Mouse (Mus musculus): ENCODE measurements around the gene Axdnd1.

DNA sequence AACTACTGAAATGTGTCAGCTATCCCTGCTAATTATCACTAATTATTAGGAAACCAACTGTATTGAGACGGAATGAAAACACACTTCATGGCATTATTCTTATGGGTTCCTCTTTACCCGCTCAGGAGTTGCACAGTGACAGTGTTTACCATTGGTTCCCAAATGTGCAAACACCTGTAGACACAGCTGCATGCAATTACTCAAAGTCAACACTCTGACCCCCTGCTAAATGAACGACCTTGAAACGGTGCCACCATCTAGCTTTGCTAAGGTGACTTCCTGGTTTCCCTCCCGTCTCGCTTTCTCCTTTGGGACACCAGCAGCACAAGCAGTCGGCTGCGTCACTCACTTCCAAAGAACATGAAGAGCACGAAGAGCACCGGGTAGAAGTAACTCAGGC lies 11.5 kb upstream of the Axdnd1 start:
- TF ChIP-seq CTCF (IDR thresholded peaks at IDR 0.05; ENCODE audit: borderline replicate concordance, control insufficient read depth, extremely low read depth, insufficient read depth, low read length, poor library complexity): no peak
- TF ChIP-seq POLR2A (IDR thresholded peaks at IDR 0.05; ENCODE audit: control insufficient read depth, extremely low read depth, insufficient read depth, low read length, poor library complexity): no peak
